Mouse (Mus musculus) regulatory T cell (primary cell): ENCODE data around the gene Rps29.

Experiments used
- in situ Hi-C: fragments of 300-600 bp; cut with MboI, MseI; formaldehyde crosslinking; loops from one replicate; pipeline ENCODE4 v1.15.1; 2025; ENCODE audit warnings: high pct_unique_total_duplicates

The Rps29 gene

GRCm38 (mm10) chr12:69183583-69184308 lies 24.8 kb upstream of the Rps29 start, which contains the start of the genes Rpl36al and Mgat2:
Gene Rpl36al, minus strand, starts transcription at chr12:69184083.
Gene Mgat2, plus strand, starts transcription at chr12:69184157.
- in situ Hi-C loops: loop anchor here (25.0 kb wide), 2 partner anchors 1854 to 1954 kb away; partner anchors contain the start of genes 2700049A03Rik and Timm9

GRCm38 (mm10) chr12:69181800-69182199 lies 22.8 kb upstream of the Rps29 start:
- in situ Hi-C loops: loop anchor here (25.0 kb wide), 2 partner anchors 1856 to 1956 kb away; partner anchors contain the start of genes 2700049A03Rik and Timm9

GRCm38 (mm10) chr12:69179371-69179770 lies 20.4 kb upstream of the Rps29 start:
- in situ Hi-C loops: loop anchor here (25.0 kb wide), 2 partner anchors 1858 to 1958 kb away; partner anchors contain the start of genes 2700049A03Rik and Timm9

GRCm38 (mm10) chr12:69177526-69177925 lies 18.5 kb upstream of the Rps29 start:
- in situ Hi-C loops: loop anchor here (25.0 kb wide), 2 partner anchors 1860 to 1960 kb away; partner anchors contain the start of genes 2700049A03Rik and Timm9

- in situ Hi-C loops: loop anchor here (25.0 kb wide), 2 partner anchors 1861 to 1961 kb away; partner anchors contain the start of genes 2700049A03Rik and Timm9
Measured at GRCm38 (mm10) chr12:69175975-69176374, 17.0 kb upstream of the Rps29 start.

GRCm38 (mm10) chr12:69171307-69171706 lies 12.3 kb upstream of the Rps29 start:
- in situ Hi-C loops: loop anchor here (25.0 kb wide), 1 partner anchor 1666 kb away; the partner anchor contains the start of gene Frmd6

GRCm38 (mm10) chr12:69168461-69169106 lies 9.6 kb upstream of the Rps29 start, which contains the start of gene Lrr1:
Gene Lrr1, plus strand, starts transcription at chr12:69168814.
- in situ Hi-C loops: loop anchor here (25.0 kb wide), 1 partner anchor 1669 kb away; the partner anchor contains the start of gene Frmd6

- in situ Hi-C loops: loop anchor here (25.0 kb wide), 1 partner anchor 1669 kb away; the partner anchor contains the start of gene Frmd6
Measured at GRCm38 (mm10) chr12:69167656-69168460, 8.9 kb upstream of the Rps29 start.

- in situ Hi-C loops: loop anchor here (25.0 kb wide), 1 partner anchor 1670 kb away; the partner anchor contains the start of gene Frmd6
Measured at GRCm38 (mm10) chr12:69166861-69167581, 8.0 kb upstream of the Rps29 start.

GRCm38 (mm10) chr12:69164904-69165303 lies 5.9 kb upstream of the Rps29 start:
- in situ Hi-C loops: loop anchor here (25.0 kb wide), 1 partner anchor 1672 kb away; the partner anchor contains the start of gene Frmd6

GRCm38 (mm10) chr12:69163586-69163985 lies 4.6 kb upstream of the Rps29 start:
- in situ Hi-C loops: loop anchor here (25.0 kb wide), 1 partner anchor 1674 kb away; the partner anchor contains the start of gene Frmd6

GRCm38 (mm10) chr12:69160677-69161076 lies 1.7 kb upstream of the Rps29 start:
- in situ Hi-C loops: loop anchor here (25.0 kb wide), 1 partner anchor 1677 kb away; the partner anchor contains the start of gene Frmd6

- in situ Hi-C loops: loop anchor here (25.0 kb wide), 1 partner anchor 1678 kb away; the partner anchor contains the start of gene Frmd6
Measured at GRCm38 (mm10) chr12:69159578-69159940, 573 bp upstream of the Rps29 start.

GRCm38 (mm10) chr12:69158366-69158764 lies 621 bp downstream of the Rps29 start:
- in situ Hi-C loops: loop anchor here (25.0 kb wide), 1 partner anchor 1679 kb away; the partner anchor contains the start of gene Frmd6

- in situ Hi-C loops: loop anchor here (25.0 kb wide), 1 partner anchor 1680 kb away; the partner anchor contains the start of gene Frmd6
Measured at GRCm38 (mm10) chr12:69157107-69157506, 1.9 kb downstream of the Rps29 start.

GRCm38 (mm10) chr12:69156436-69156835 lies 2.5 kb downstream of the Rps29 start:
- in situ Hi-C loops: loop anchor here (25.0 kb wide), 1 partner anchor 1681 kb away; the partner anchor contains the start of gene Frmd6

- in situ Hi-C loops: loop anchor here (25.0 kb wide), 1 partner anchor 1681 kb away; the partner anchor contains the start of gene Frmd6
Measured at GRCm38 (mm10) chr12:69155923-69156322, 3.1 kb downstream of the Rps29 start.

GRCm38 (mm10) chr12:69150049-69150448 lies 8.9 kb downstream of the Rps29 start:
- in situ Hi-C loops: loop anchor here (25.0 kb wide), 1 partner anchor 1687 kb away; the partner anchor contains the start of gene Frmd6

GRCm38 (mm10) chr12:69147166-69147735 lies 11.7 kb downstream of the Rps29 start:
- in situ Hi-C loops: no loop called here
